Mouse (Mus musculus) cerebellum, adult 9-11 months (tissue): ENCODE measurements around the gene Serpina16.

ENCODE experiments used
- DNase-seq: peaks from one replicate; pipeline ENCODE4 v3.0.0; 2022

Serpina16 gene

DNA sequence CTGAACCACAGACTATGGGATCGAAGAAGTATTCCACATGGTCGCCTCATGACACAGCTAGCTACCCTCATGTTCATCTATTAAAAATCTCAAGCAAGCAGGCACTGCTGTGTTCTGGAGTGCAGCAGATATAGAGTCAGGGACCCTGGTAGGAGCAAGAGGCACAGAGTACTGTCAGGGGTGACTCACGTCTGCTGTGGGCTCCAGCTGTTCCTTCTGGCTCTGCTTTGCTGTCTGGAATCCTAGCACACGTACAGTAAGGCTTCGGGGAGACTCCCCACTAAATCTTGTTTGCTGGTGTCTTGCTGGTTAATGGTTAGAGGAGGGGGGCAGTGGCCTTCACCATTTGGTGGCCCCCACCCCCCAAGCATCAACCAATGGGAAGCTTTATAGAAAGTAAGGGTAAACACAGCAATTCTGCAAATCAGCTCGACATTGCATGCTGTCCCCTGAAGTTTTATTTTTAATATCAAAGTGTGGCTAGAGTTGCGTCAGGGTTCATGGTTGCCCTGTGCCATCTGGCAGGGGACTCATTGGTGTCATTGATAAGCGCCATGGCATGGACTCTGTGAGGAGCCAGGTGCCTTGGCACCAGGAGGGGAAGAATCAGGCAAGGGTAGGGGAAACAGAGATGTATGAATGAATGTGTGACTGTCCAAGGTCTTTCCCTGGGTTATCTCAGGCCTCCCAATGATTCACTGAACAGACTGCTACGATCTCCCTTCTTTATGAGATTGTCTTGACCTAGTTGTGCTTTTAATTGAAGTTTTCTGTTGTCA lies 18.9 kb downstream of the Serpina16 start, which contains the start of gene Serpina6:
TSS of gene Serpina6 (minus strand) at position 365 of the 779 bp plus-strand sequence.
- no peak for DNase-seq

DNA sequence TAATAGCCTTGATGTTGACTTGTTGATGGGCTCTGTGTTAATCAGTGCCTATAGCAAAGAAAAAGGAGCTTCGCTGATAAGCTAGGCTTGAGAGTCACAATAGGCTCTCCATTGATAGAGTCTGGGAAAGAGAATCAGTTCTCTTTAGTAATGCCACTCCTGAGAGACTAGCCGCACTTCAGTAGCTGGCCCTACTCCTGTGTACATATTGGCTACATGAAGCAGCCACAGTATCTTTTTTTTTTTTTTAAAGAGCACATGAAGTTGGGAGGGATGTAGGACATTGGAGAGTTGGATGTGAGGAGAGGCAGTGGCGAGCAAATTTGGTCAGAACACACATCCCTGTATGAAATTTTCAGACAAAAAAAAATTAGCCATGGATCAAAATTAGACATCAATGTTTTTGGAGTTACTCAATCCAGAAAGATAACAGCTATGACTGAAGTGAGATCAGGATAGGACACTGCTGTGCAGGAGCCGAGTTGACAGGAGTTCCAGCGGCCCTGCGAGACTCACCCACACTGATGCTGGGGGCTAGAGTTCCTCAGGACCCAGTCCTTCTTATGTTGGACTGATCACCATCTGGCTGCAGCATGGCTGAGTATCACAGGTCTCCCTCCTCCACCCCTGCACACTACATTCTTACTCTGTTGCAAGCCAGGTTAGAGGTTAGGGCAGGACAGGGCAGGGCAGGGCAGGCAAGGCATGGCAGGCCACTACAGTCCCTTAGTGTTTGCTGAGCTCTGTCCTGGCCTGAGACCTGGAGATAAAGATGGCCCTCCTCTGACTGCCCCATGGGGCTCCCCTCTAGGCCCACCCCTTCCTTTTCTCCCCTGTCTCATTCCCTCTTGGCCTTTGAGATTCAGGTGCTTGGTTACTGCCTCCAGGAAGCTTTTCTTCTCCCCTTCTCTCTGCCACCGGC lies 20.6 kb downstream of the Serpina16 start:
- DNase-seq, result no peak

DNA sequence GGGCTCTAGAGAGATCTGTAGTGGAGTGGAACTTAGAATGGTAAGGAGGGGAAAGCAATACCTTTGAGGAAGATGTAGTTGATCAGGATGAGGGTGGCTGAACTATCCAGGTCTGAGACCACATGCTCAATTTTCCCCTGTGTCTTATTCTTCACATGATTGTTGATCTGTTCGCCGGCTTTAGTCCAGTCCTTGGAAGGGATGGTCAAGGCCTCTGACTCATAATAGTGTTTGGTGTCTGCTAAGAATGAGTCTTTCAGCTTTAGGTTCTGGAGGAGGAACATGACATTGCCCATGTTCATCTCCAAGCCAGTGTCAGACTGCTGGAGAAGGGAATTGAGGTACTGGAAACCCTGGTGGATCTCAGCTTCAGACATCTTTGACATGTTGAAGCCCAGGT lies 22.1 kb downstream of the Serpina16 start:
- DNase-seq, result no peak

DNA sequence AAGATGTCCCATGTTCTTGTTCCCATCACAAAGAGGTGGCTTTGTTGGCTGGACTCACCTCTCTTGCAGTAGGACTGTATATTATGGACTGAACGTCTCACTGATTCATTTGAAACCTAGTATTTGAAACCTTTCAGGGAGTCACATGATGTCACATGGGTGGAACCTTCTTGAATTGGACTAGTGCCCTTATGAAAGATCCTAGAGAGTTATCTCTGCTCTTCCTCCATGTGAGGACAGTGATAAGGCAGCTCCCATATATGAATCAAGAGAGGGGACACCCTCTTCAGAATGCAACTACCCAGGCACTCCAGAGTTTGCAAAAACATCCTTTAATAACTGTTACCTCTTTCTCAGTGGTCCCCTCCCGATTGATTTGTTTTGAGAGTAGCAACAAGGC lies 29.6 kb downstream of the Serpina16 start:
- no peak for DNase-seq

DNA sequence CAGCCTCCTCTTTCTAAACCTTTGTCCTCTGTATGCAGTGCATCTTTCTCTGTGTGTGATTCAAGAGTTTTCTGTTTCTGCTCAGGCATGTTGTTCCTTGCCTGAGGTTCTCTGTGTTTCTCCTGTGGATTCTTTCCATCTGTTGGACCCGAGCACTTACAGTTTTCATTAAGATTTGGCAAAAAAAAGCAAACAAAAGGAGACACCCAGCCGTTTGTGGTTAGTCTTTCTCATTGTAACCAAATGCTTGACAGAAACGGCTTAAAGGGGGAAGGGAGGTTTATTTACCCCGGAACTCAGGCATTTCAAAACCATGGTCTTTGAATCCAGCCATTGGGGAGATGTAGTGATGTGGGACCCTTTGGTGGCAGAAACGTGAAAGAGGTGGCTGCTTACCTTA lies 31.3 kb downstream of the Serpina16 start:
- DNase-seq, result no peak

DNA sequence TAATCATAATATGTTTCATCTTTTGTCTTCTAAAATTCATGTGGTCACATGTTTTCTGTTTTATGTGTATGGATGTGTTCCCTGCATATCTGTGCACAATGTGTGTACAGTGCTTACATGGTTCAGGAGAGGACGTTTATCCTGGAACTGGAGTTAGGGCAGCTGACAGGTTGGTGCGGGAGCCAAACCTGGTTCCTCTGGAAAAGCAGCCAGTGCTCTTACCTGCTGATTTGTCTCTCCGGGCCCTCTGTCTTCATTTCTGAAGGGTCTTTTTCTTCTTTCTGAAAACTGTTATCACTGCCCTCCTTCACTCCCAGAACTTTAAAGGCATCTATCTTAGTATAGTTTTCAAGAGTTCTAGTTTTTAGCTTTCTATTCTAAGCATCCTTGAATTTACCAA lies 32.1 kb downstream of the Serpina16 start:
- no peak for DNase-seq

DNA sequence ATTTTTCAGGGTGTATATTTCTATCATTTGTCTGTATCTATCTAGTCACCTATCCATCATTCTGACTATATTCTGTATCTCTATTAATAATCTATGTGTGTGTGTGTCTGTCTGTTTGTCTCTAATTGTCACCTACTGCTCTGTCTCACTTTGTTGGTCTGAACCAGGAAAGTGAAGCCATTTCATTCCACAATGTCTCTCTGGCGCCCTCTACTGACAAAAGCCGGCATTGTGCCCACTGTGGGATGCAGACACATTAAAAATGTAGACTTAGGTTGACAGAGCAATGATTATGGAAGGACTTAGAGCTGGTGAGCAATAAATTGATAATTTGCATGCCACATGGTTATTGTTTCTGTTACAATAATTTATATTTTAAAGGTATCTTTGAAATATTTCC lies 32.6 kb downstream of the Serpina16 start:
- DNase-seq, result peak; percentile 24

DNA sequence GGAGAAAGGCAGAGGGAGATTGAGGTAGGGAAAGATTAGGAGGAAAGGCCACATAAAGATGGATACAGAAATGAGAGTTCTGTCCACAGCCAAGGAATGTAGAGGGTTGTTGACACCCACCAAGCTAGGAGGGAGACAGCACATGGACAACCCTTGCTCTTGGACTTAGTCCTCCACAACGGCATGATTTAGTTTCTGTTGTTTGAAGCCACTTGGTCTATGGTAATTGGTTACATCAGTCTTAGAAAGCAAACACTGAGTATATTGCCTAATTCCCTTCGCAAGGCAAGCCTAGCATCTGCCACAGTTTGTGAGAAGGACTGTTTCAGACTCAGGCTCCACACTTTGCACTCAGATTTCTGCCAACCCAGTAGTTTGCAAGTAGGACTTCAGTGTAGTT lies 40.1 kb downstream of the Serpina16 start:
- DNase-seq, result no peak

DNA sequence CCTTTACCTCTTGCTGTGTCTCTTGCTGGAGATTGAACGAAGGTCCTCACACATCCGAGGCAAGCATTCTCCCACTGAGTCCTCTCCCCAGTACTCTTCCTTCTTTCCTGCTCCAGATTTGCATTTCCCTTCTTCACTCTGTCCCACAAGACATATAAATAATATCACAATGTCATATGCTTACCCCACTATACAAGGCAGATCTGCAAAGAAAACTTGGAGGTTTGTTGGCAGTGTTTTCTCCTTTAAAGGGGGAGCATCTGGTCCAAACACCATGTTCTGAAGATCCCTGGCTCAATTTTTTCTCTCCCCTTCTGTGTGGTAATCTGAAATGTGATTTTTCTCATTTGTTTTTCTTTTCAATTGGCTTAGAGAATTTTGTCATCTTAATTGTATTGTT lies 41.5 kb downstream of the Serpina16 start:
- no peak for DNase-seq

DNA sequence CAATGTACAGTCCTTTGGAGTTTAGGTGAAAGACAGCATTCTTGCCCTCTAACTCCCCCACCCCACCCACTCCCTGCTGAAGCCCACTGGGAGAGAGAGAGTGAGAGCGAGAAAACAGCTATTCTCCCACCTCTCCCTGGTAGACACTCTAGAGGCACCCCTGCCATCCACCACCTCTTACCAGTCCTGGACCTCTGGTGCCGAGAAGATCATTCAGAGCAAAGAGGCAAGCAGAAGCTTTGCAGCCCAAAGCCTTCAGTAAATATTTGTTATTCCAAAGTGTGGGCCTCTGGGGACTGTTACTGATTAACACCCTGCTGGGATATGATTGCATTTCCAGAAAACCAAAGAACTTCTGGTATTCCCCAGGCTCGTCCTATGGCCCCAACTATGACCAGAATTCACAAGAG lies 44.7 kb downstream of the Serpina16 start, which contains the start of gene Serpina10:
TSS of gene Serpina10 (minus strand) at position 242 of the 410 bp plus-strand sequence.
- DNase-seq, result no peak
